Mouse (Mus musculus) CD4-positive, CD25-positive, alpha-beta regulatory T cell (primary cell): ENCODE results near the gene Tsc22d1. TPM values are rescaled to one million over a fixed set of nuclear protein-coding genes. Genes with fewer than 3 reads are reported as not detected.

ENCODE experiments used
- polyA plus RNA-seq: library from polyadenylated mRNA; unstranded; fragments of 100-300 nt; shearing (Covaris generic); gene quantifications from one replicate; pipeline ENCODE4 v1.2.1, GENCODE M21; 2017

Tsc22d1 gene
- 8.5 TPM for polyA plus RNA-seq

GRCm38 (mm10) chr14:76414862-76415780, at the start of gene Tsc22d1:
TSS of gene Tsc22d1 (plus strand) at chr14:76414961.

GRCm38 (mm10) chr14:76556852-76557208, 142.1 kb downstream of the Tsc22d1 start, which contains the start of gene Serp2:
TSS of gene Serp2 (minus strand) at chr14:76556889.

Other genes with a start within 250 kb of the Tsc22d1 start
- gene Serp2, start 141.9 kb downstream of the Tsc22d1 start, polyA plus RNA-seq: 6.3 TPM